Mouse (Mus musculus): ENCODE measurements around the gene Spib. TPM values are rescaled to one million over a fixed set of nuclear protein-coding genes. Genes with fewer than 3 reads are reported as not detected.

The Spib gene
- 0.05 TPM in 1 of 2 replicates, not detected in the other for polyA plus RNA-seq (2014; fragmentation: Nextera tagmentation; extraction: Ambion mirVana)

GRCm38 (mm10) chr7:44531946-44532732 lies at the start of gene Spib:
Gene Spib, minus strand, starts transcription at chr7:44532071.
- Histone ChIP-seq H3K9ac (ENCODE audit: low read depth, low read length) (no peak within 1 kb of the TSS), H3K9me3 (ENCODE audit: control insufficient read depth, low read length) (no peaks in the 10 kb centered on the region), H3K36me3 (ENCODE audit: control insufficient read depth, insufficient read depth, low read length) (peaks cover 24% of the 10 kb centered on the region), H3K27ac (ENCODE audit: low read depth, low read length) (no peak within 1 kb of the TSS), H3K4me1 (replicated peaks; ENCODE audit: control insufficient read depth, insufficient read depth, low read length) (peaks cover 7% of the 10 kb centered on the region), H3K4me3 (ENCODE audit: low read depth, low read length) (no peak within 1 kb of the TSS), H3K27me3 (replicated peaks; ENCODE audit: control insufficient read depth, insufficient read depth, low read length) (peaks cover 8% of the 10 kb centered on the region), H3K4me2 (no peak within 1 kb of the TSS)
- DNase-seq (ENCODE audit: low spot score) (no peak), ATAC-seq (replicated peaks; ENCODE audit: low FRiP score) (no peak)
- WGBS = 89% methylated on average over 4 of the region's 4 CpGs

- Histone ChIP-seq H3K27me3 (replicated peaks; ENCODE audit: control insufficient read depth, insufficient read depth, low read length) (peaks cover 33% of the 10 kb centered on the region), H3K4me3 (ENCODE audit: low read depth, low read length) (no peak overlapping the region), H3K36me3 (ENCODE audit: control insufficient read depth, insufficient read depth, low read length) (no peaks in the 10 kb centered on the region), H3K4me2 (no peak overlapping the region), H3K27ac (ENCODE audit: low read depth, low read length) (no peak overlapping the region), H3K4me1 (replicated peaks; ENCODE audit: control insufficient read depth, insufficient read depth, low read length) (no peaks in the 10 kb centered on the region), H3K9me3 (ENCODE audit: control insufficient read depth, low read length) (no peaks in the 10 kb centered on the region), H3K9ac (ENCODE audit: low read depth, low read length) (no peak overlapping the region)
- no peak for DNase-seq (ENCODE audit: low spot score)
- WGBS = 51% methylated on average over 6 of the region's 6 CpGs
- ATAC-seq (replicated peaks; ENCODE audit: low FRiP score) = no peak
Measured at GRCm38 (mm10) chr7:44581637-44582036, 49.8 kb upstream of the Spib start.

GRCm38 (mm10) chr7:44576333-44576844 lies 44.5 kb upstream of the Spib start:
- WGBS = 39% methylated on average over 5 of the region's 5 CpGs
- H3K4me3 ChIP-seq (ENCODE audit: low read depth, low read length) = no peak overlapping the region
- no peaks in the 10 kb centered on the region for H3K9me3 ChIP-seq (ENCODE audit: control insufficient read depth, low read length)
- no peak overlapping the region for H3K9ac ChIP-seq (ENCODE audit: low read depth, low read length)
- no peak for DNase-seq (ENCODE audit: low spot score)
- peaks cover 8% of the 10 kb centered on the region; the same call in 1 of the 2 replicates for H3K27me3 ChIP-seq (replicated peaks; ENCODE audit: control insufficient read depth, insufficient read depth, low read length)
- H3K36me3 ChIP-seq (ENCODE audit: control insufficient read depth, insufficient read depth, low read length) = no peaks in the 10 kb centered on the region
- no peak overlapping the region for H3K4me2 ChIP-seq
- no peaks in the 10 kb centered on the region for H3K4me1 ChIP-seq (replicated peaks; ENCODE audit: control insufficient read depth, insufficient read depth, low read length)
- H3K27ac ChIP-seq (ENCODE audit: low read depth, low read length) = no peak overlapping the region
- ATAC-seq (replicated peaks; ENCODE audit: low FRiP score) = no peak

GRCm38 (mm10) chr7:44572956-44573484 lies 41.1 kb upstream of the Spib start:
- Histone ChIP-seq H3K4me2 (no peak overlapping the region), H3K4me1 (replicated peaks; ENCODE audit: control insufficient read depth, insufficient read depth, low read length) (no peaks in the 10 kb centered on the region), H3K27ac (ENCODE audit: low read depth, low read length) (no peak overlapping the region), H3K27me3 (replicated peaks; ENCODE audit: control insufficient read depth, insufficient read depth, low read length) (peaks cover 8% of the 10 kb centered on the region; the same call in 1 of the 2 replicates), H3K9ac (ENCODE audit: low read depth, low read length) (no peak overlapping the region), H3K4me3 (ENCODE audit: low read depth, low read length) (no peak overlapping the region), H3K36me3 (ENCODE audit: control insufficient read depth, insufficient read depth, low read length) (no peaks in the 10 kb centered on the region), H3K9me3 (ENCODE audit: control insufficient read depth, low read length) (no peaks in the 10 kb centered on the region)
- ATAC-seq (replicated peaks; ENCODE audit: low FRiP score) (no peak), DNase-seq (ENCODE audit: low spot score) (no peak)
- WGBS = 73% methylated on average over 5 of the region's 5 CpGs

- no peak for DNase-seq (ENCODE audit: low spot score)
- no peak within 1 kb of the TSS for H3K4me3 ChIP-seq (ENCODE audit: low read depth, low read length)
- H3K4me2 ChIP-seq = no peak within 1 kb of the TSS
- H3K36me3 ChIP-seq (ENCODE audit: control insufficient read depth, insufficient read depth, low read length) = no peaks in the 10 kb centered on the region
- H3K4me1 ChIP-seq (replicated peaks; ENCODE audit: control insufficient read depth, insufficient read depth, low read length) = no peaks in the 10 kb centered on the region
- no peak within 1 kb of the TSS for H3K27ac ChIP-seq (ENCODE audit: low read depth, low read length)
- ATAC-seq (replicated peaks; ENCODE audit: low FRiP score) = no peak
- peaks cover 8% of the 10 kb centered on the region; the same call in 1 of the 2 replicates for H3K27me3 ChIP-seq (replicated peaks; ENCODE audit: control insufficient read depth, insufficient read depth, low read length)
- no peaks in the 10 kb centered on the region for H3K9me3 ChIP-seq (ENCODE audit: control insufficient read depth, low read length)
- WGBS = 37% methylated on average over 7 of the region's 7 CpGs
- no peak within 1 kb of the TSS for H3K9ac ChIP-seq (ENCODE audit: low read depth, low read length)
Measured at GRCm38 (mm10) chr7:44572213-44572701, 40.4 kb upstream of the Spib start, which contains the start of gene Napsa. Gene Napsa, plus strand, starts transcription at chr7:44572380.

- no peak overlapping the region for H3K27ac ChIP-seq (ENCODE audit: low read depth, low read length)
- no peak for DNase-seq (ENCODE audit: low spot score)
- WGBS = 80% methylated on average over 4 of the region's 4 CpGs
Measured at GRCm38 (mm10) chr7:44571811-44572210, 39.9 kb upstream of the Spib start.

GRCm38 (mm10) chr7:44570989-44571388 lies 39.1 kb upstream of the Spib start:
- no peak overlapping the region for H3K4me3 ChIP-seq (ENCODE audit: low read depth, low read length)
- H3K27me3 ChIP-seq (replicated peaks; ENCODE audit: control insufficient read depth, insufficient read depth, low read length) = peaks cover 8% of the 10 kb centered on the region; the same call in 1 of the 2 replicates
- no peak overlapping the region for H3K9ac ChIP-seq (ENCODE audit: low read depth, low read length)
- H3K27ac ChIP-seq (ENCODE audit: low read depth, low read length) = no peak overlapping the region
- DNase-seq (ENCODE audit: low spot score) (no peak), ATAC-seq (replicated peaks; ENCODE audit: low FRiP score) (no peak)
- 72% methylated on average over 6 of the region's 6 CpGs for WGBS
- H3K9me3 ChIP-seq (ENCODE audit: control insufficient read depth, low read length) = no peaks in the 10 kb centered on the region
- H3K4me1 ChIP-seq (replicated peaks; ENCODE audit: control insufficient read depth, insufficient read depth, low read length) = no peaks in the 10 kb centered on the region
- H3K4me2 ChIP-seq = no peak overlapping the region
- no peaks in the 10 kb centered on the region for H3K36me3 ChIP-seq (ENCODE audit: control insufficient read depth, insufficient read depth, low read length)

More at GRCm38 (mm10) chr7:44571811-44572210, 39.9 kb upstream of the Spib start:
- H3K4me1 ChIP-seq (replicated peaks; ENCODE audit: control insufficient read depth, insufficient read depth, low read length) = no peaks in the 10 kb centered on the region
- no peak overlapping the region for H3K9ac ChIP-seq (ENCODE audit: low read depth, low read length)
- ATAC-seq (replicated peaks; ENCODE audit: low FRiP score) = no peak
- no peak overlapping the region for H3K4me3 ChIP-seq (ENCODE audit: low read depth, low read length)
- peaks cover 8% of the 10 kb centered on the region; the same call in 1 of the 2 replicates for H3K27me3 ChIP-seq (replicated peaks; ENCODE audit: control insufficient read depth, insufficient read depth, low read length)
- H3K4me2 ChIP-seq = no peak overlapping the region
- no peaks in the 10 kb centered on the region for H3K9me3 ChIP-seq (ENCODE audit: control insufficient read depth, low read length)
- H3K36me3 ChIP-seq (ENCODE audit: control insufficient read depth, insufficient read depth, low read length) = no peaks in the 10 kb centered on the region

- no peak for DNase-seq (ENCODE audit: low spot score)
- H3K4me3 ChIP-seq (ENCODE audit: low read depth, low read length) = no peak overlapping the region
- 63% methylated on average over 9 of the region's 9 CpGs for WGBS
- H3K27ac ChIP-seq (ENCODE audit: low read depth, low read length) = no peak overlapping the region
- no peak overlapping the region for H3K9ac ChIP-seq (ENCODE audit: low read depth, low read length)
- no peaks in the 10 kb centered on the region for H3K9me3 ChIP-seq (ENCODE audit: control insufficient read depth, low read length)
- ATAC-seq (replicated peaks; ENCODE audit: low FRiP score) = no peak
- H3K4me1 ChIP-seq (replicated peaks; ENCODE audit: control insufficient read depth, insufficient read depth, low read length) = no peaks in the 10 kb centered on the region
- peaks cover 8% of the 10 kb centered on the region; the same call in 1 of the 2 replicates for H3K27me3 ChIP-seq (replicated peaks; ENCODE audit: control insufficient read depth, insufficient read depth, low read length)
- no peak overlapping the region for H3K4me2 ChIP-seq
- H3K36me3 ChIP-seq (ENCODE audit: control insufficient read depth, insufficient read depth, low read length) = no peaks in the 10 kb centered on the region
Measured at GRCm38 (mm10) chr7:44568803-44569202, 36.9 kb upstream of the Spib start.
